Mouse (Mus musculus) liver, postnatal 0 days (tissue): Measurements from ENCODE around the gene Crygn. TPM values are rescaled to one million over a fixed set of nuclear protein-coding genes. Genes with fewer than 3 reads are reported as not detected.

Experiments
- ATAC-seq: fragments of 200-750 bp; cut with Nextera tagmentation; 2 replicates; pipeline ENCODE4 v1.8.0; 2017; ENCODE audit warnings: mild to moderate bottlenecking, moderate library complexity
- DNase-seq: peaks from one replicate; pipeline ENCODE4 v3.0.0-alpha.2; 2016
- H3K27ac ChIP-seq: fragments of 300-500 bp; sonication (generic); 2 replicates; pipeline ENCODE4 v1.5.1; 2014; ENCODE audit warnings: antibody characterized with exemption, moderate library complexity, mild to moderate bottlenecking, low read depth
- H3K27me3 ChIP-seq: fragments of 300-500 bp; sonication (generic); 2 replicates; pipeline ENCODE4 v1.6.1; 2014; ENCODE audit warnings: low read length, control low read depth, mixed read lengths; ENCODE audit not compliant: insufficient read depth
- H3K36me3 ChIP-seq: fragments of 300-500 bp; sonication (generic); replicated peaks from 2 replicates; pipeline ENCODE4 v1.6.1; 2014; ENCODE audit warnings: mild to moderate bottlenecking, control low read depth, low read length, moderate library complexity, mixed read lengths; ENCODE audit not compliant: insufficient read depth
- H3K4me1 ChIP-seq: fragments of 300-500 bp; sonication (generic); 2 replicates; pipeline ENCODE4 v1.6.1; 2014; ENCODE audit warnings: antibody characterized with exemption, mild to moderate bottlenecking, control low read depth; ENCODE audit not compliant: insufficient read depth
- H3K4me2 ChIP-seq: fragments of 300-500 bp; sonication (generic); 2 replicates; pipeline ENCODE4 v1.6.1; 2014; ENCODE audit warnings: low read depth, mild to moderate bottlenecking, low read length, moderate library complexity, mixed read lengths
- H3K4me3 ChIP-seq: fragments of 300-500 bp; sonication (generic); 2 replicates; pipeline ENCODE4 v1.5.1; 2014; ENCODE audit warnings: low read depth, low read length
- H3K9ac ChIP-seq: fragments of 300-500 bp; sonication (generic); replicated peaks from 2 replicates; pipeline ENCODE4 v1.6.1; 2014; ENCODE audit warnings: mild to moderate bottlenecking, moderate library complexity
- H3K9me3 ChIP-seq: fragments of 300-500 bp; sonication (generic); 2 replicates; pipeline ENCODE4 v1.6.1; 2016; ENCODE audit warnings: mild to moderate bottlenecking, control low read depth, low read length, mixed read lengths
- CTCF ChIP-seq: sonication (generic); IDR thresholded peaks from 2 replicates; pipeline ENCODE4 v1.5.1; 2016; ENCODE audit warnings: antibody characterized with exemption, low read depth
- EP300 ChIP-seq: IDR thresholded peaks from 2 replicates; pipeline ENCODE4 v1.6.1; 2016; ENCODE audit warnings: antibody characterized with exemption, low read depth, mild to moderate bottlenecking
- WGBS: fragments of 180-500 bp; shearing (Covaris S2); extraction: QIAGEN DNeasy Blood & Tissue Kit; methylation state at CpG from one replicate; pipeline ENCODE4 v1.1.7; 2014; ENCODE audit not compliant: insufficient replicate concordance; 5-methylcytosine and 5-hydroxymethylcytosine counted together
- polyA plus RNA-seq: library from polyadenylated mRNA; unstranded; fragments of >200 nt; fragmentation: Nextera tagmentation; extraction: Ambion mirVana; gene quantifications from 2 replicates; pipeline ENCODE4 v1.2.1, GENCODE M21; 2015

Crygn gene
- polyA plus RNA-seq, 1 experiment from 2014 or later, result 1.4 TPM

GRCm38 (mm10) chr5:24750321-24751304 lies 7.2 kb downstream of the Crygn start:
- TF ChIP-seq CTCF (peak; percentile 92), EP300 (no peak)
- Histone ChIP-seq H3K4me2 (peak overlapping the region; percentile 98), H3K4me3 (peak overlapping the region; percentile 60), H3K4me1 (peaks cover 14% of the 10 kb centered on the region), H3K9me3 (no peaks in the 10 kb centered on the region), H3K36me3 (no peaks in the 10 kb centered on the region), H3K9ac (peak overlapping the region; percentile 70), H3K27me3 (no peaks in the 10 kb centered on the region), H3K27ac (peak overlapping the region; percentile 85)
- WGBS, result 3% methylated on average over 51 of the region's 59 CpGs
- ATAC-seq (peak; percentile 79), DNase-seq (peak; percentile 94)

- Histone ChIP-seq H3K27ac (no peak overlapping the region), H3K9me3 (no peaks in the 10 kb centered on the region), H3K4me2 (peak overlapping the region; percentile 98; the same call in 1 of the 2 replicates), H3K36me3 (no peaks in the 10 kb centered on the region), H3K9ac (no peak overlapping the region), H3K27me3 (no peaks in the 10 kb centered on the region), H3K4me3 (peak overlapping the region; percentile 60; the same call in 1 of the 2 replicates), H3K4me1 (peaks cover 14% of the 10 kb centered on the region)
- TF ChIP-seq CTCF (no peak), EP300 (no peak)
- WGBS, result 67% methylated on average over 5 of the region's 5 CpGs
- no peak for DNase-seq
- no peak for ATAC-seq
These were observed 8.1 kb downstream of the Crygn start for GRCm38 (mm10) chr5:24749731-24750130.

GRCm38 (mm10) chr5:24747533-24747932 lies 10.3 kb downstream of the Crygn start:
- no peak overlapping the region for H3K4me3 ChIP-seq
- H3K27me3 ChIP-seq, result no peaks in the 10 kb centered on the region
- H3K27ac ChIP-seq, result no peak overlapping the region
- no peak overlapping the region for H3K4me2 ChIP-seq
- TF ChIP-seq EP300, result no peak
- no peak for TF ChIP-seq CTCF
- ATAC-seq (no peak), DNase-seq (no peak)
- H3K9ac ChIP-seq, result no peak overlapping the region
- 28% methylated on average over 6 of the region's 6 CpGs for WGBS
- H3K36me3 ChIP-seq, result no peaks in the 10 kb centered on the region
- peaks cover 14% of the 10 kb centered on the region for H3K4me1 ChIP-seq
- H3K9me3 ChIP-seq, result no peaks in the 10 kb centered on the region

- Histone ChIP-seq H3K4me3 (no peak overlapping the region), H3K36me3 (no peaks in the 10 kb centered on the region), H3K4me1 (no peaks in the 10 kb centered on the region), H3K4me2 (no peak overlapping the region), H3K9me3 (no peaks in the 10 kb centered on the region), H3K27me3 (no peaks in the 10 kb centered on the region), H3K9ac (no peak overlapping the region), H3K27ac (no peak overlapping the region)
- 85% methylated on average over 10 of the region's 10 CpGs for WGBS
- ATAC-seq (no peak), DNase-seq (no peak)
- no peak for TF ChIP-seq CTCF
- no peak for TF ChIP-seq EP300
These were observed 13.9 kb downstream of the Crygn start for GRCm38 (mm10) chr5:24743956-24744355.

- DNase-seq, result no peak
- H3K27me3 ChIP-seq, result no peaks in the 10 kb centered on the region
- no peak for ATAC-seq
- H3K9me3 ChIP-seq, result no peaks in the 10 kb centered on the region
- no peak overlapping the region for H3K27ac ChIP-seq
- H3K36me3 ChIP-seq, result no peaks in the 10 kb centered on the region
- 79% methylated on average over 15 of the region's 15 CpGs for WGBS
- H3K4me3 ChIP-seq, result no peak overlapping the region
- H3K9ac ChIP-seq, result no peak overlapping the region
- TF ChIP-seq EP300 (no peak), CTCF (no peak)
- H3K4me1 ChIP-seq, result no peaks in the 10 kb centered on the region
- H3K4me2 ChIP-seq, result no peak overlapping the region
These were observed 16.5 kb downstream of the Crygn start for GRCm38 (mm10) chr5:24741172-24741885.
